Mouse (Mus musculus): Measurements from ENCODE around the gene Rora.
A peak's percentile ranks its signal among the peaks of the same experiment; 100 is the strongest.

Rora gene

DNA sequence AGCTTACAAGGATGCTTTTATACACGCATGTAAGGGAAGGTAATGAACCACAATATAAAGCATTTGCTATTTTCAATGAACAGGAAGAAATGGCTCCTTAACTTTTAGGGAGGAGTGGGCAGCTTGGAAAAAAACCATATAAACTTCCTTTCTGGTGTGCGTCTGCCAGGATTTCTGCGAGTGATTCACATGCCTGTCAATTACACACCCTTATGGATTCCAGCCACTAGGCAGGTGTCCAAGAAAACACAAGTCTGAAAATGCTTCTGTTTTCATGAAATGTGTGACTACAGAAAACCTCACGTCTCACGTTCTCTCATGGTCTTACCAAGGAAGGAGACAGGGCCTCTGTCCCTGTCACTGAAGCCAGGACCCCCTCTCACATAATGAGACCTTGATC, 560.2 kb downstream of the Rora start:
- peak in 1 of 2 experiments; percentile 55 for DNase-seq (ENCODE audit: low spot score in 2 of 2)

DNA sequence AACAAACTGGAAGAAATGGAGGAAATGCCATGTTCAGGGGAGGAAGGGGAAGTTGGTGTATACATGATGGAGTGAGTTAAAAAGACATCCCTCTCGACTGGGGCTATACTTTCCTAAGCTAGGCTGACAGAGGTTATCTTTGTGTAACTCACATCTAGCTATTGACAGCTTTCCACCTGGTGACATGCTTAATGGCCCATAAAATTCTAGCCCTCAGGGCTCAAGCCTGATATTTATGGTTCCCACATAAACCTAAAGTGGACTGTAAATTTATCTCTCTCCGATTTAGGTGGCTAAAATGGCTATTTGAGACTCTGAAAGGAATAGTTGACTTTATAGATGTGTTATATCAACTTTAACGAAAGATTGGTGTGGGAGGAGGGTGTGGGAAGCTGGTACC, 571.3 kb downstream of the Rora start:
- DNase-seq (ENCODE audit: low spot score in 2 of 2), result no peak

- no peak for DNase-seq (ENCODE audit: low spot score in 2 of 2)
These were observed 572.8 kb downstream of the Rora start for GRCm38 (mm10) chr9:69226424-69226823.

GRCm38 (mm10) chr9:69227806-69228205, 574.2 kb downstream of the Rora start:
- DNase-seq (ENCODE audit: low spot score in 2 of 2), result no peak

DNA sequence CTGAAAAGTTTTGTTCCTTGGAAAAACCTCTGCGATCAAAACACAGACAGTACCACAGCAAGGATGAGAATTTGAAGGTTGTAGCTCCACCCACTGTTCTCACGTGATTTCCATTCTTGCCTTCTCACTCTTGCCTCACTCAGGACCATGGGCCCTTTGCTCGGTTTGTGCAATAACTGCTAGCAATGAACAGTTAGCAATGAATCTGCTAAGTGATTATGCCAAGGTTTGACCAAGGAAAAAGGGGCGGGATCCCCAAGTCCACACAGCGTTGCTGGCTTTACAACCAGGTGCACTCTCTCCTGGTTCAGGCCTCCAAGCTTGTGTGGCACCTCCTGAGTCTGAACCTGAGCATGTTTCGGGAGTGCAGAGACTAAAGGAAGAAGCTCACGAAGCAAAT, 576.3 kb downstream of the Rora start:
- DNase-seq (ENCODE audit: low spot score in 2 of 2), result no peak

DNA sequence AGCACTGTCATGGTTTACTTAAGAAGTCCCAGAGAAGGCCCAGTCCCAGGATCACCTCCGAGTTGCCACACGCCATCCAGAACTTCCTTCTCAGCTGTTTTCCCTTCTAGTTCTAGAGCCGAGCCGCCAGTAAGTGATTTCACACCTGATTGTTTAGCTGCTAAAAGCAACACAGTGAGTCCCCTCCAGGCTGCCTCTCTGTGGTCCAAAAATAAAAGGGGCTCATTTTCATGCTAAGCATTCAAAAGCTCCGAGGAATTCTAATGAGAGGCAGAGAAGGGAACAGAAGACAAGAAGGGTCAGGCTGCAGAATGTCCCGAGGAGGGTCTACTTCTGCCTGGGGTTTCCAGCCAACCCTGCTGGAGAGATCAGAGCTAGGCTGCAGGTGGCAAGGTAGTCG, 580.9 kb downstream of the Rora start:
- DNase-seq (ENCODE audit: low spot score in 2 of 2), result no peak

DNA sequence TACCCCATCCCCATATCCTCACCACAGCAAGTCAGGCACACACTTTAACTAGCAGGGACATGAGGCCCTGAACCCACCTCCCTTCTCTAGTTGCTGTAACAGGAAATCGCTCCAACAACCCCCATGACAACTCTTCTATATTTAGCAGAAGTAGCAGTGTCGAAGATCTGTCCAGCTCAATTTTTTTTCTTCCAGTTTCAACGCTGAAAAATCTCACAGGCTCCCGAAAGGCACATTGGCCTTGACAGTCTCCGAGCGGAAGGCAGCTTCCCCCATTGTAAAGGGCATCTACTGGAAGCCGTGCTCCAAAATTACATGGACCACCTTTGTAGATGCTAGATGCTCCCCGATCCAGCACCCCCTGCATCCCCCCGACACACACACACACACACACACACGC, 583.7 kb downstream of the Rora start:
- DNase-seq (ENCODE audit: low spot score in 2 of 2), result no peak

- DNase-seq (ENCODE audit: low spot score in 2 of 2), result no peak
These were observed 589.0 kb downstream of the Rora start for GRCm38 (mm10) chr9:69242538-69242937.

DNA sequence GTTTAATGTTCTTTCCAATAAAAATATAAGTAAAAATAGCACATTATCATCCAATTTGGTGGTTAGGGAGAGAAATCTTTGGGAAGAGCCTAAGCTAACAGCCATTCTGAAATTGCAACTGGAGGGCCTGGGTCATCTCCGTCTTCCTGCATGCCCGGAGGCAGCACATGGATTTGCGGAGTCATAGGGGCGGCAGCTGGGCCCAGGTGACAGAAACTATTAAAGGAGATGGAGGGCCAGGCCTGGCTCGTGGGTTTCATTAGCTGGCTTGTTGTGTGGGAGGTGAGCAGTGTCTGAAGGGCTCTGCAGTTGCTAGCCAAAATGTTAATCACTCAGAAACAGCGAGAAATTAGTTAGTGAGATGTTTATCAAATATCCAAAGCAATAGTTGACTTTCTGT, 590.0 kb downstream of the Rora start:
- no peak for DNase-seq (ENCODE audit: low spot score in 2 of 2)

DNA sequence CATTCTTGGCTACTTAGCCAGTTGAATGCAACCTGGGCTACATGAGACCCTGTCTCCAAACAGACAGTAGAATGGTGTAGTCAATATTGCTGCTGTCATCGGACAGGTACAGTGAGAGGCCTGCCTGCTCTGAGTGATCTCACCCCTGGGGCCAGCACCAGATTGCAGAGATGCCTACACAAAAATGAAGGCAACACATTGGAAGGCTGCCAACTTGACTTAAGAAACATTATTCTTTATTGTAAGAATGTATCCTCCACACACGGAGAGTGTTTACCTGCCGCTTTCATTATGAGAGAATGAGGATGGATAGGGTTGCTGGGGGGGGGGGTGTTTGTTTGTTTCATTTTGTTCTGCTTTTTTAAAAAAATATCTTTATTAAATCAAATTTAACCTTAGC, 592.6 kb downstream of the Rora start:
- DNase-seq (ENCODE audit: low spot score in 2 of 2), result no peak

- no peak for DNase-seq (ENCODE audit: low spot score in 2 of 2)
These were observed 596.0 kb downstream of the Rora start for GRCm38 (mm10) chr9:69249586-69249985.

DNA sequence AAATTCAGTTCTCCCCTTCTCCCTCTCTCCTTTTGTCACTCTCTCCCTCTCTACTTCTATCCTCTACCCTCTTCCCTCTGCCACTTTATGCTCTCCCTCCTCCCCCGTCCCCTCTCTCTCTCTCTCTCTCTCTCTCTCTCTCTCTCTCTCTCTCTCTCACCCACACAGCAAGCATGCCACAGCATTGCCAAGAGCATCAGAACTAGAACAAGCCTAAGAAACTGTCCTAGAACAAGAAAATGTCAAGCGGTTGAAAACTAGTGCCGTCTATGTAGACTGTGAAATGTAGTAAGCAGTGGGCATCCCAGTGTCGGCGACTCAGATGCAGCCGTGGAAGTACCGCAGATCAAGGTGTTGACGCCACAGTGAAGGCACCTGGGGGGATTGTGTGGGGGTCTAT, 596.7 kb downstream of the Rora start:
- no peak for DNase-seq (ENCODE audit: low spot score in 2 of 2)

DNA sequence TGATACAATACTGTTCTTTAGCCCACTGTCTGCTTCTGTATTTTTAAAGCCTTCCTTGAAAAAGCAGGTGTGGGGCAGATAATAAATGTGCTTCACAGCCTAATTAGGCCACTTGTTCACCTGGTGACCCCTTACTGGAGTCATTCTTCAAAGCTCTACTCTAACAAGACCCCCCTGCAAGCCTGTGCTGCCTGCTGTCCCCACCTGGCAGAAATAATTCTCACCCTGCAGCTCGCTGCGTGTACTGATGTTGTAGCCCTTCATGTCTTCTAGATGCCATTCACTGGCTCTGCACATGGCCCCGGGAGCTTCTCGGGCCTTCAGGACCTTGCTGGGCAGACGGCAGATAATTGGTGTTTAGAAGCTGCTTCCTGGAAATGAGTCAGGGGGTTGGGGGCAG, 604.9 kb downstream of the Rora start:
- DNase-seq (ENCODE audit: low spot score in 2 of 2), result no peak

GRCm38 (mm10) chr9:69259382-69259781, 605.8 kb downstream of the Rora start:
- peak; percentile 10 to 25 for DNase-seq (ENCODE audit: low spot score in 2 of 2)

GRCm38 (mm10) chr9:69265151-69265550, 611.6 kb downstream of the Rora start:
- DNase-seq (ENCODE audit: low spot score in 2 of 2), result no peak

- no peak for DNase-seq (ENCODE audit: low spot score in 2 of 2)
These were observed 616.8 kb downstream of the Rora start for GRCm38 (mm10) chr9:69270374-69270773.

- no peak for DNase-seq (ENCODE audit: low spot score in 2 of 2)
These were observed 617.3 kb downstream of the Rora start for GRCm38 (mm10) chr9:69270931-69271330.

GRCm38 (mm10) chr9:69272884-69273283, 619.3 kb downstream of the Rora start:
- no peak for DNase-seq (ENCODE audit: low spot score in 2 of 2)

- DNase-seq (ENCODE audit: low spot score in 2 of 2), result no peak
These were observed 621.3 kb downstream of the Rora start for GRCm38 (mm10) chr9:69274766-69275485.

DNA sequence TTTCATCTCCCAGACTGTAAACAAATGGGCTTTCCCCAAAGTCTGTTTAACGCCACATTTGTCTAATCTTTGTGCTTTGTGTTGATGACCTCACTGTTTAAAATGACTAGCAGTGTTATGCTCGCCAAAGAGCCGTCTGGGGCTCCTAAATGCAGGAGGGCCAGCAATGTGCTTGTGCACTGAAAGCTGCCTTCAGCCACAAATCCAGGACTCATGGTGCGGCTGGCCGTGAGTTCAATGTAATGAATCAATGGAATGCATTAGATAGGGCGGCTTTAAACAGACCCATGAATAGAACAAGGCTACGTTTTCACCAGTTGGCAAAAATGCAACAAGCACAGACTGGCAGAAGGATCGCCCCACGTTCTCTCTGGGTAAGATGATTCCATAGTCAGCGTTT, 623.7 kb downstream of the Rora start:
- DNase-seq (ENCODE audit: low spot score in 2 of 2), result no peak

GRCm38 (mm10) chr9:69285011-69285410, 631.4 kb downstream of the Rora start:
- no peak for DNase-seq (ENCODE audit: low spot score in 2 of 2)

- no peak for DNase-seq (ENCODE audit: low spot score in 2 of 2)
These were observed 634.5 kb downstream of the Rora start for GRCm38 (mm10) chr9:69288113-69288512.

GRCm38 (mm10) chr9:69288586-69288985, 635.0 kb downstream of the Rora start:
- no peak for DNase-seq (ENCODE audit: low spot score in 2 of 2)

Measured in left cerebral cortex, adult 9 months (tissue).